Mouse (Mus musculus): Measurements from ENCODE around the gene Atp6v1b1. TPM values are rescaled to one million over a fixed set of nuclear protein-coding genes. Genes with fewer than 3 reads are reported as not detected.

Atp6v1b1 gene
- polyA plus RNA-seq, 1 experiment from 2014 or later = 0.22 TPM

DNA sequence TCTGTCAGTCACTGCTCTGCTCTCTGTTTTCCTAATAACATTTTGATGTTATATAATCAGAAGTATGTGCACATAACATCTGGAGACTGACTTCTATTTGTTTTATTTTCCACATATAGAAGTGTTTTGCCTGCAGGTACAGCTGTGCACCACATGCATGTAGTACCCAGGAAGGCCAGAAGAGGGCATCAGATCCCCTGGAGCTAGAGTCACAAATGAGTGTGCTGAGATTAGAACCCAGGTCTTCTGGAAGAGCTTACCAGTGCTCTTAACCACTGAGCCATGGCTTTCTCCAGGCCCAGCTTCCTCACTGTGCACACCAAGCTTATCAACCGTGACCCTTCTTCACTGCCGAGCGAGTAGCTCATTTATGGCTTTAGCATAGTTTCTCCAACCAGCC, 14.3 kb upstream of the Atp6v1b1 start:
- no peak overlapping the region for H3K4me2 ChIP-seq (ENCODE audit: low read depth, low read length)
- H3K4me3 ChIP-seq (ENCODE audit: low read depth, low read length) = no peak overlapping the region
- WGBS = 89% methylated on average over 3 of the region's 3 CpGs
- H3K36me3 ChIP-seq (replicated peaks; ENCODE audit: control insufficient read depth, insufficient read depth, low read depth, low read length) = no peaks in the 10 kb centered on the region
- no peak overlapping the region for H3K27ac ChIP-seq (replicated peaks; ENCODE audit: low read depth, low read length)
- H3K9me3 ChIP-seq (replicated peaks; ENCODE audit: control insufficient read depth, low read length) = no peaks in the 10 kb centered on the region
- H3K9ac ChIP-seq (replicated peaks; ENCODE audit: low read length) = no peak overlapping the region
- peak; percentile 25 for DNase-seq (ENCODE audit: low spot score)
- H3K27me3 ChIP-seq (ENCODE audit: control insufficient read depth, insufficient read depth, low read length) = no peaks in the 10 kb centered on the region
- H3K4me1 ChIP-seq (ENCODE audit: control insufficient read depth, insufficient read depth, low read length) = no peaks in the 10 kb centered on the region
- ATAC-seq (replicated peaks; ENCODE audit: insufficient number of reproducible peaks, low FRiP score, low TSS enrichment, low read depth) = no peak

DNA sequence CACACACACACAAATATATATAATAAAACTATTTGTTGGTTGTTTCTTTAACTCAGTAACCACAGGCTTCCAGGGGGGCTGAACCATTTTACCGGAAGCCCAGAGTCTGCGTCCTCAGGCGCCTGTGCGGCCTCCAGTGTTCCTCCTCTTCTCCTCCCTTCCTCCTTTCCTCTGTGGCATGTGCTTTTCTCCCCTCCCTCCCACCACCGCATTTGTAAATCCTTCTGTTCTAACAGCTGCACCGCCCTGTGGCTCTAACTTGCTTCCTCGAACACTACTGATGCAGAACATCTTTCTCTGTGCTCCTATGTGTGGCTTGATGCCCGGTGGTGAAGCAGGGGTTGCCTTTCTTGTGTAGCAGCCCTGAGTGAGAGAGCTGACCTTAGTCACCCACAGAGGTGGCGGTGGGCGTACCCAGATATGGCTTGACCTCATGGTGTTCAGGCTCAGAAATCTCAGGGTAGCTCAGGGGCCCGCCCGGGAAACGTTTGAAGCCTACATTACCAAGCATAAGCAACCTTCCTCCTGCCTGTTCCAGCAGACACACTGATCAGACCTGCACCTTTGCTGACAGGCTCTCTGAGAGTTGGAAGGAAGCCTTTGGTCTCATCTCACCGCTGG, 13.3 kb upstream of the Atp6v1b1 start:
- no peak overlapping the region for H3K27ac ChIP-seq (replicated peaks; ENCODE audit: low read depth, low read length)
- H3K27me3 ChIP-seq (ENCODE audit: control insufficient read depth, insufficient read depth, low read length) = no peaks in the 10 kb centered on the region
- no peak overlapping the region for H3K9ac ChIP-seq (replicated peaks; ENCODE audit: low read length)
- no peaks in the 10 kb centered on the region for H3K4me1 ChIP-seq (ENCODE audit: control insufficient read depth, insufficient read depth, low read length)
- no peak for ATAC-seq (replicated peaks; ENCODE audit: insufficient number of reproducible peaks, low FRiP score, low TSS enrichment, low read depth)
- H3K9me3 ChIP-seq (replicated peaks; ENCODE audit: control insufficient read depth, low read length) = no peaks in the 10 kb centered on the region
- 70% methylated on average over 14 of the region's 14 CpGs for WGBS
- DNase-seq (ENCODE audit: low spot score) = no peak
- no peak overlapping the region for H3K4me2 ChIP-seq (ENCODE audit: low read depth, low read length)
- no peaks in the 10 kb centered on the region for H3K36me3 ChIP-seq (replicated peaks; ENCODE audit: control insufficient read depth, insufficient read depth, low read depth, low read length)
- H3K4me3 ChIP-seq (ENCODE audit: low read depth, low read length) = no peak overlapping the region

DNA sequence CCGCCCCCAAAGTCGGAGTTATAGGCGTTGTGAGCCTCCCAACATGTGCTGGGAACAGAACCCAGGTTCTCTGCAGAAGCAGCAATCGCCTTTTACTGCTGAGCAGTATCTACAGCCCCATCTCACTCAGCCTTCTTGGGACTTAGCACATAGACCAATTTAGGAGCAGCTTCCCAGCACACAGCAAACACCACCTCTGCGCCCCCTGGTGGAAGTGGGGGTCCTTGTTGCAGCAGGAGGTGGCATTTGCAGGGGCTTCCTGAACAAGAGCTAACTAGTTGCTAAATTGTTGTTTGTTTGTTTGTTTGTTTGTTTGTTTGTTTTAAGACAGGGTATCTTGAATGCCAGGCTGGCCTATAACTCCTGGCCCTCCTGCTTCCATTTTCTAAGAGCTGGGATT, 11.7 kb upstream of the Atp6v1b1 start:
- ATAC-seq (replicated peaks; ENCODE audit: insufficient number of reproducible peaks, low FRiP score, low TSS enrichment, low read depth) = no peak
- no peak overlapping the region for H3K4me2 ChIP-seq (ENCODE audit: low read depth, low read length)
- 30% methylated on average over 5 of the region's 5 CpGs for WGBS

DNA sequence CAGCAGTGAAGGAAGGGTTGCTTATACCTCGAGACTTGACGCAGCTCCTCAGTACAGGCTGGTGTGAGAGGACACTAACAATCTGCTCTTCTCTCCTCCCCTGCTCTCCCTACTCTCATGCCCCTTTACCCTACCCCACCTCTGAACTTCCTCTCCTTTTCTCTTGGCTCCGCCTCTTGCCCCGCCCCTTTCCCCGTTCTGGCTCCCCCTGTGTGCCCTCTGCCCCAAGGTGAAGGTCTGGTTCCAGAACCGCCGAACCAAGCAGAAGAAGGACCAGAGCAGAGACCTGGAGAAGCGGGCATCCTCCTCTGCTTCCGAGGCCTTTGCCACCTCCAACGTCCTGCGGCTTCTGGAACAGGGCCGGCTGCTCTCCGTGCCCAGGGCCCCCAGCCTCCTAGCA, 5.5 kb upstream of the Atp6v1b1 start:
- no peak for ATAC-seq (replicated peaks; ENCODE audit: insufficient number of reproducible peaks, low FRiP score, low TSS enrichment, low read depth)
- WGBS = 37% methylated on average over 13 of the region's 13 CpGs

More for the DNA sequence above, 11.7 kb upstream of the Atp6v1b1 start:
- H3K9ac ChIP-seq (replicated peaks; ENCODE audit: low read length) = no peak overlapping the region
- H3K27ac ChIP-seq (replicated peaks; ENCODE audit: low read depth, low read length) = no peak overlapping the region
- no peak overlapping the region for H3K4me3 ChIP-seq (ENCODE audit: low read depth, low read length)
- H3K36me3 ChIP-seq (replicated peaks; ENCODE audit: control insufficient read depth, insufficient read depth, low read depth, low read length) = no peaks in the 10 kb centered on the region
- H3K4me1 ChIP-seq (ENCODE audit: control insufficient read depth, insufficient read depth, low read length) = no peaks in the 10 kb centered on the region
- no peaks in the 10 kb centered on the region for H3K27me3 ChIP-seq (ENCODE audit: control insufficient read depth, insufficient read depth, low read length)
- H3K9me3 ChIP-seq (replicated peaks; ENCODE audit: control insufficient read depth, low read length) = no peaks in the 10 kb centered on the region
- DNase-seq (ENCODE audit: low spot score) = peak; percentile 78

DNA sequence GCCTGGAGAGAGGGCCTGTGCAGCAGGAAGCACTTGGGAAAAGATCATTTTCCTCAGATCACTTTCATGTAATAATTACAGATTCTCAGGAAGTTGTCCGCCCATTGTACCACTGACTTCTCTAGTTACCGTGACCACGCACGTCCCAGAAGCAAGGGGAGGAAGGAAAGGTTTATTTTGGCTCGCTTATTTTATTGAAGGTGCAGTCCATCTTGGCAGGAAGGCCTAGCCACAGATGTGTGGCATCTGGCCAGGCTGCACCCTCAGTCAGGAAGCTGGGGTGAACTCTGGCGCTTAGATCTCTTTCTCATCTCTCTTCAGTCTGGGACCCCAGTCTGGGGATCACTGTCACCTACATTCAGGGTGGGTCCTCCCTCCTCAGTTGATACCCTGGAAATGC, 4.2 kb upstream of the Atp6v1b1 start:
- ATAC-seq (replicated peaks; ENCODE audit: insufficient number of reproducible peaks, low FRiP score, low TSS enrichment, low read depth) = no peak
- Histone ChIP-seq H3K36me3 (replicated peaks; ENCODE audit: control insufficient read depth, insufficient read depth, low read depth, low read length) (no peaks in the 10 kb centered on the region), H3K27ac (replicated peaks; ENCODE audit: low read depth, low read length) (no peak overlapping the region), H3K9me3 (replicated peaks; ENCODE audit: control insufficient read depth, low read length) (no peaks in the 10 kb centered on the region), H3K27me3 (ENCODE audit: control insufficient read depth, insufficient read depth, low read length) (no peaks in the 10 kb centered on the region), H3K4me3 (ENCODE audit: low read depth, low read length) (no peak overlapping the region), H3K4me2 (ENCODE audit: low read depth, low read length) (no peak overlapping the region), H3K9ac (replicated peaks; ENCODE audit: low read length) (no peak overlapping the region), H3K4me1 (ENCODE audit: control insufficient read depth, insufficient read depth, low read length) (no peaks in the 10 kb centered on the region)
- 67% methylated on average over 6 of the region's 6 CpGs for WGBS
- no peak for DNase-seq (ENCODE audit: low spot score)

More for the DNA sequence above, 5.5 kb upstream of the Atp6v1b1 start:
- Histone ChIP-seq H3K9ac (replicated peaks; ENCODE audit: low read length) (no peak overlapping the region), H3K27me3 (ENCODE audit: control insufficient read depth, insufficient read depth, low read length) (no peaks in the 10 kb centered on the region), H3K9me3 (replicated peaks; ENCODE audit: control insufficient read depth, low read length) (no peaks in the 10 kb centered on the region), H3K4me2 (ENCODE audit: low read depth, low read length) (no peak overlapping the region), H3K36me3 (replicated peaks; ENCODE audit: control insufficient read depth, insufficient read depth, low read depth, low read length) (no peaks in the 10 kb centered on the region), H3K4me3 (ENCODE audit: low read depth, low read length) (no peak overlapping the region), H3K27ac (replicated peaks; ENCODE audit: low read depth, low read length) (no peak overlapping the region), H3K4me1 (ENCODE audit: control insufficient read depth, insufficient read depth, low read length) (no peaks in the 10 kb centered on the region)
- DNase-seq (ENCODE audit: low spot score) = no peak

DNA sequence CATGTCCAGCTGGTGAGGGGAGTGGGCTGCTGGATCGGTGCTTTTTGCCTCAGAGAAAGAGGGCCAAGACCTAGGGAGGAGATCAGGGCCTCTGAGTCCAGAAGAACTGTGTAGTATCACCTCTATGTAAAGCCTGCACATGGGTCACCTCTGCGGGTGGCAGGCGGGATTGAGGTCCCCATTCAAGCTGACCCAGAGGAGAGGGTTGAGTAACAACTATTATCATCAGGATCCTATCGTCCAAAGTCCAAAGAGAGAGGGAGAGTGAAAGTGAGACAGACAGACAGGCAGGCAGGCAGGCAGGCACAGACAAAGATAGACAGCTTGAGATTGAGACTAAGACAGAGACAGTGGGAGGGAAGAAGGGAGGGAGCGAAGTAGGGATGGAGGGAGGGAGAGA, 422 bp downstream of the Atp6v1b1 start:
- WGBS = 58% methylated on average over 5 of the region's 5 CpGs
- H3K4me1 ChIP-seq (ENCODE audit: control insufficient read depth, insufficient read depth, low read length) = no peaks in the 10 kb centered on the region
- H3K27ac ChIP-seq (replicated peaks; ENCODE audit: low read depth, low read length) = no peak overlapping the region
- H3K9me3 ChIP-seq (replicated peaks; ENCODE audit: control insufficient read depth, low read length) = no peaks in the 10 kb centered on the region
- DNase-seq (ENCODE audit: low spot score) (no peak), ATAC-seq (replicated peaks; ENCODE audit: insufficient number of reproducible peaks, low FRiP score, low TSS enrichment, low read depth) (no peak)
- no peak overlapping the region for H3K9ac ChIP-seq (replicated peaks; ENCODE audit: low read length)
- H3K4me3 ChIP-seq (ENCODE audit: low read depth, low read length) = no peak overlapping the region
- no peaks in the 10 kb centered on the region for H3K27me3 ChIP-seq (ENCODE audit: control insufficient read depth, insufficient read depth, low read length)
- no peaks in the 10 kb centered on the region for H3K36me3 ChIP-seq (replicated peaks; ENCODE audit: control insufficient read depth, insufficient read depth, low read depth, low read length)
- H3K4me2 ChIP-seq (ENCODE audit: low read depth, low read length) = no peak overlapping the region

DNA sequence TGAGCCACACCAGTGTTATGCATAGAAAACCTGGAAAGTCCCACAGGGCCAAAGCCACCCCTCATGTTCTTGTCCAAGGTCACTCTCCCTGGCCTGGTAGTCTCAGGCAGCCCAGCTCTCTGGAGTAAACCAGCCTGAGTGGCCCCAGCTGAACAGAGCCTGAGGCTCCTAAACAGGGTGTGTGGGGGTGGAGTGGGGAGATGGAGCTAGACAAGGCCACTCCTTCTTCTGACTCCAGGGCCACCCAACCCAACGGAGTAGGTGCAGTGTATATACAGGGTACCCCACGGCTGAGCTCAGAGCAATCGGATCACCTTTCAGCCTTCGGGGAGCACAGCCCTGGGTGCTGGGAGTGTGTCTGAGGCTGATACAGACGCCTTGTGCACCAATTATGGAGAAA, 1.3 kb downstream of the Atp6v1b1 start:
- H3K36me3 ChIP-seq (replicated peaks; ENCODE audit: control insufficient read depth, insufficient read depth, low read depth, low read length) = no peaks in the 10 kb centered on the region
- H3K9me3 ChIP-seq (replicated peaks; ENCODE audit: control insufficient read depth, low read length) = no peaks in the 10 kb centered on the region
- H3K9ac ChIP-seq (replicated peaks; ENCODE audit: low read length) = no peak overlapping the region
- WGBS = 67% methylated on average over 5 of the region's 5 CpGs
- no peak overlapping the region for H3K4me3 ChIP-seq (ENCODE audit: low read depth, low read length)
- no peak overlapping the region for H3K27ac ChIP-seq (replicated peaks; ENCODE audit: low read depth, low read length)
- ATAC-seq (replicated peaks; ENCODE audit: insufficient number of reproducible peaks, low FRiP score, low TSS enrichment, low read depth) (no peak), DNase-seq (ENCODE audit: low spot score) (no peak)
- no peaks in the 10 kb centered on the region for H3K4me1 ChIP-seq (ENCODE audit: control insufficient read depth, insufficient read depth, low read length)
- no peak overlapping the region for H3K4me2 ChIP-seq (ENCODE audit: low read depth, low read length)
- no peaks in the 10 kb centered on the region for H3K27me3 ChIP-seq (ENCODE audit: control insufficient read depth, insufficient read depth, low read length)

DNA sequence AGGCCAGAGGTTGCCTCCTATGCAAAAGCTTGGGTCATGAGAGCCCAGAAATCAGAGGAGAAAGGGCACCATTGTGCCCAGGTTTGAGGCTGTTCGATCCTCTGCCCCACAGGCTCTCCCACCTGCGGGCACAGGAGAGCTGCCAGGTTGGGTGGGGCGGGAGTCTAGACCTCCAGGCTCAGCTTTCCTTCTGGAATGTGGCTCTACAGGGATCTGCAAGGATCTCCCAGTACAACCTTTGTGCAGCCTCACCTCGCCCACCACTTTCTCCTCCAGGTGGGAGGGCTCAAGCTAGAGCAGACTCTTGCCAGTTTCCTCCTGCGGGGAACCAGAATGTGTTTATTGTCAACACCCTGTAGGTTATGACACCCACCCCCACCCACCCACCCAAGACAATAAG, 1.8 kb downstream of the Atp6v1b1 start:
- WGBS = 66% methylated on average over 5 of the region's 5 CpGs
- H3K9ac ChIP-seq (replicated peaks; ENCODE audit: low read length) = no peak overlapping the region
- H3K4me3 ChIP-seq (ENCODE audit: low read depth, low read length) = no peak overlapping the region
- no peak for DNase-seq (ENCODE audit: low spot score)
- no peak for ATAC-seq (replicated peaks; ENCODE audit: insufficient number of reproducible peaks, low FRiP score, low TSS enrichment, low read depth)
- H3K27ac ChIP-seq (replicated peaks; ENCODE audit: low read depth, low read length) = no peak overlapping the region
- no peaks in the 10 kb centered on the region for H3K36me3 ChIP-seq (replicated peaks; ENCODE audit: control insufficient read depth, insufficient read depth, low read depth, low read length)
- H3K27me3 ChIP-seq (ENCODE audit: control insufficient read depth, insufficient read depth, low read length) = no peaks in the 10 kb centered on the region
- H3K4me1 ChIP-seq (ENCODE audit: control insufficient read depth, insufficient read depth, low read length) = no peaks in the 10 kb centered on the region
- no peak overlapping the region for H3K4me2 ChIP-seq (ENCODE audit: low read depth, low read length)
- no peaks in the 10 kb centered on the region for H3K9me3 ChIP-seq (replicated peaks; ENCODE audit: control insufficient read depth, low read length)
